20 mouse cellular contexts compared by ENCODE assay signal in genomic region chr10:18681385-18681954, GRCm38 (mm10).
DNase-seq lines count a peak whose midpoint lies in the region; ATAC-seq and TF ChIP-seq lines count a peak whose summit lies in the region.
"Had no signal": no experiment of that assay in that cellular context is flagged by ENCODE, and none has a peak within 500 bp of the region (broad histone marks: within the 10 kb centered on the region; RNA-seq: fewer than 3 reads in every experiment).

No protein-coding gene starts in this region.

- peak; percentile 13 to 42 for DNase-seq in cerebellum, postnatal 10 days
- DNase-seq in cerebellum, postnatal 36 days: no peak
- DNase-seq in kidney, postnatal 0 days (ENCODE audit: low spot score): no peak
- DNase-seq in kidney, postnatal 25 days: no peak
- peak; percentile 19 for DNase-seq in retina, postnatal 1 day
- DNase-seq in retina, embryonic 14.5 days (ENCODE audit: low spot score): no peak
- DNase-seq in gastrocnemius, postnatal 10 days: no peak
- DNase-seq in embryo, embryonic 9.5 days (ENCODE audit: extremely low spot score): no peak
- DNase-seq: adrenal gland, adult 2 months; cerebellum, adult 11-12 months; gastrocnemius, adult 2 months; heart, adult 11 months; heart, postnatal 4 days; lung, postnatal 36 days; thymus, adult 2 months had no signal

- no peak for TF ChIP-seq CTCF in kidney, postnatal 0 days (IDR thresholded peaks at IDR 0.05; ENCODE audit: low read depth)

- H3K27me3 ChIP-seq in kidney, postnatal 0 days (ENCODE audit: insufficient read depth, low read length): no peaks in the 10 kb centered on the region
- H3K27me3 ChIP-seq: embryonic facial prominence, embryonic 12.5 days; limb, embryonic 12.5 days; liver, embryonic 15.5 days had no signal

- no peak overlapping the region for H3K4me2 ChIP-seq in kidney, postnatal 0 days (ENCODE audit: low read length)
- H3K4me2 ChIP-seq: embryonic facial prominence, embryonic 12.5 days; limb, embryonic 12.5 days; liver, embryonic 15.5 days had no signal

- ATAC-seq in kidney, postnatal 0 days (replicated peaks; ENCODE audit: low FRiP score, low read depth): no peak
- ATAC-seq: forebrain, embryonic 16.5 days; inflammation-experienced regulatory T-cells, adult 6 months had no signal

- 60% methylated on average over 2 of the region's 2 CpGs for WGBS in kidney, postnatal 0 days

- no peak overlapping the region for H3K9ac ChIP-seq in kidney, postnatal 0 days (ENCODE audit: low read depth, low read length)
- H3K9ac ChIP-seq: embryonic facial prominence, embryonic 12.5 days; limb, embryonic 12.5 days; liver, embryonic 15.5 days had no signal

- no peaks in the 10 kb centered on the region for H3K9me3 ChIP-seq in kidney, postnatal 0 days (replicated peaks; ENCODE audit: low read length)
- H3K9me3 ChIP-seq: embryonic facial prominence, embryonic 12.5 days; limb, embryonic 12.5 days; liver, embryonic 15.5 days had no signal

- H3K4me3 ChIP-seq in kidney, postnatal 0 days (replicated peaks; ENCODE audit: low read depth, low read length): no peak overlapping the region
- H3K4me3 ChIP-seq: embryonic facial prominence, embryonic 12.5 days; gastrocnemius, adult 2 months; limb, embryonic 12.5 days; liver, embryonic 15.5 days had no signal

- peak overlapping the region; percentile 38; the same call in 1 of the 2 replicates for H3K27ac ChIP-seq in kidney, postnatal 0 days
- H3K27ac ChIP-seq: embryonic facial prominence, embryonic 12.5 days; gastrocnemius, adult 2 months; limb, embryonic 12.5 days; liver, embryonic 15.5 days had no signal

- 0 out of 2 replicates have a peak, but pooled peaks cover 5% of the 10 kb centered on the region for H3K4me1 ChIP-seq in kidney, postnatal 0 days (replicated peaks; ENCODE audit: insufficient read depth, low read length)
- H3K4me1 ChIP-seq: embryonic facial prominence, embryonic 12.5 days; limb, embryonic 12.5 days; liver, embryonic 15.5 days had no signal

- H3K36me3 ChIP-seq in kidney, postnatal 0 days (ENCODE audit: insufficient read depth, low read length): no peaks in the 10 kb centered on the region
- H3K36me3 ChIP-seq: embryonic facial prominence, embryonic 12.5 days; limb, embryonic 12.5 days; liver, embryonic 15.5 days had no signal

Comparison
In these comparisons a context has a peak if more than half of its experiments do, and no peak if none do; other contexts are left out.
1. DNase-seq: peak in cerebellum, postnatal 10 days (2 of 2) and retina, postnatal 1 day (single experiment); none in cerebellum, postnatal 36 days (0 of 2), kidney, postnatal 0 days (single experiment), kidney, postnatal 25 days (0 of 2), retina, embryonic 14.5 days (single experiment), gastrocnemius, postnatal 10 days (single experiment) and embryo, embryonic 9.5 days (single experiment).